Mouse (Mus musculus) megakaryocyte, embryonic 14.5 days (primary cell): ENCODE measurements around the gene Ror1.

ENCODE experiments used
- FLI1 ChIP-seq: IDR thresholded peaks from 2 replicates; pipeline ENCODE4 v1.6.1; 2012; ENCODE audit warnings: low read length, inconsistent platforms, mixed read lengths
- GATA1 ChIP-seq: IDR thresholded peaks from 3 replicates; pipeline ENCODE4 v1.6.1; 2012; ENCODE audit warnings: mixed read lengths, low read length, inconsistent platforms, borderline replicate concordance

- TF ChIP-seq GATA1: no peak
- TF ChIP-seq FLI1: no peak
These were observed 392.9 kb downstream of the Ror1 start for GRCm38 (mm10) chr4:100488447-100488846.
